In the genomic region with DNA sequence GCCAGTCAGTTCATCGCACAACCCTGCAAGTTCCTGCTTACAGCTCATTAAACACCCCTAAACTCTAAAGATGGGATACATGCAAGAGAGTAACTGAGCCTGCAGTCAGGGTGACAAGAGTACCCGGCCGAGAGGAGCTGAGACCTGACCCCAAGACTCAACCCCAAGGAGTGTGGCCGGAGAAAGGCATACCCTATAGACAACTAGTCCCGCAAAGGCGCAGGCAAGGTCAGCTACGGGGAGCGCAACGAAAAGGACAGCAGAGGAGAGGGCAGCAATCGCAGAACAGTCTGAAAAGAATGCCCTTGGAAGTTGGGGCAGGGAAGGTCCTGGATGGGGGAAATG, we compare ENCODE assay signal across 8 mouse cellular contexts. TPM values are rescaled to one million over a fixed set of nuclear protein-coding genes. Genes with fewer than 3 reads are reported as not detected.
DNase-seq lines count a peak whose midpoint lies in the region; TF ChIP-seq lines count a peak whose summit lies in the region.

No protein-coding gene starts in this region.

- TF ChIP-seq EP300 in heart, adult 2 months (IDR thresholded peaks at IDR 0.05; ENCODE audit: insufficient read depth, low read depth, low read length) = no peak

- no peak; the same call in 1 of the 2 replicates for TF ChIP-seq POLR2A in heart, adult 2 months (IDR thresholded peaks at IDR 0.05; ENCODE audit: insufficient read depth, low read depth, low read length)
- no peak for TF ChIP-seq POLR2A in brain, embryonic 14.5 days (IDR thresholded peaks at IDR 0.05; ENCODE audit: borderline replicate concordance, extremely low read depth, insufficient read depth, insufficient read length, poor library complexity, severe bottlenecking)

- peak overlapping the region; percentile 87 for H3K4me3 ChIP-seq in heart, adult 2 months
- peak overlapping the region; percentile 96 for H3K4me3 ChIP-seq in hindbrain, embryonic 10.5 days
- H3K4me3 ChIP-seq in megakaryocyte, embryonic 14.5 days (replicated peaks) = peak overlapping the region; percentile 97

- H3K27me3 ChIP-seq in heart, adult 2 months (ENCODE audit: control insufficient read depth, insufficient read depth, low read length) = no peaks in the 10 kb centered on the region
- H3K27me3 ChIP-seq in hindbrain, embryonic 10.5 days (ENCODE audit: insufficient read depth, poor library complexity, severe bottlenecking) = peaks cover 17% of the 10 kb centered on the region
- H3K27me3 ChIP-seq in megakaryocyte, embryonic 14.5 days (replicated peaks) = no peaks in the 10 kb centered on the region

- no peaks in the 10 kb centered on the region for H3K9me3 ChIP-seq in hindbrain, embryonic 10.5 days
- no peaks in the 10 kb centered on the region for H3K9me3 ChIP-seq in megakaryocyte, embryonic 14.5 days

- DNase-seq in heart, adult 2 months = no peak
- DNase-seq in heart, adult 11 months = no peak
- DNase-seq in 416B (ENCODE audit: low read depth) = peak; percentile 47
- DNase-seq in brain, embryonic 14.5 days (ENCODE audit: low read depth) = peak; percentile 54
- peak; percentile 55 for DNase-seq in hindbrain, embryonic 10.5 days (ENCODE audit: low spot score)
- no peak for DNase-seq in adrenal gland, adult 8-10 months
- DNase-seq in gastrocnemius, postnatal 14 days = no peak

- TF ChIP-seq CTCF in heart, adult 2 months (IDR thresholded peaks at IDR 0.05) = no peak
- TF ChIP-seq CTCF in brain, embryonic 14.5 days (IDR thresholded peaks at IDR 0.05; ENCODE audit: borderline replicate concordance, extremely low read depth, insufficient read depth, insufficient read length) = no peak

- WGBS in heart, adult 2 months = under 1% methylated on average over 10 of the region's 10 CpGs
- WGBS in hindbrain, embryonic 10.5 days = 0% methylated on average over 10 of the region's 10 CpGs

- H3K9ac ChIP-seq in heart, adult 2 months (ENCODE audit: low read depth, low read length) = peak overlapping the region; percentile 84

- H3K36me3 ChIP-seq in heart, adult 2 months (ENCODE audit: control insufficient read depth, insufficient read depth, low read length) = peaks cover 27% of the 10 kb centered on the region
- H3K36me3 ChIP-seq in hindbrain, embryonic 10.5 days = no peaks in the 10 kb centered on the region
- H3K36me3 ChIP-seq in megakaryocyte, embryonic 14.5 days (replicated peaks; ENCODE audit: low read length) = no peaks in the 10 kb centered on the region

- H3K27ac ChIP-seq in heart, adult 2 months = peak overlapping the region; percentile 94
- H3K27ac ChIP-seq in hindbrain, embryonic 10.5 days = peak overlapping the region; percentile 96

- peaks cover 21% of the 10 kb centered on the region for H3K4me1 ChIP-seq in heart, adult 2 months (ENCODE audit: control insufficient read depth, insufficient read depth, low read length)
- H3K4me1 ChIP-seq in hindbrain, embryonic 10.5 days (replicated peaks) = peaks cover 56% of the 10 kb centered on the region
- H3K4me1 ChIP-seq in megakaryocyte, embryonic 14.5 days = peaks cover 75% of the 10 kb centered on the region

- intact Hi-C loops in heart, adult 2 months (cut with DNase I) = loop anchor here (2.0 to 5.0 kb wide), 3 partner anchors 84 to 329 kb away; no protein-coding TSS in a partner anchor
- intact Hi-C loops in gastrocnemius, postnatal 14 days (cut with DNase I; ENCODE audit: low total_unique reads) = no loop called here

- H3K79me2 ChIP-seq in heart, adult 2 months (replicated peaks; ENCODE audit: control insufficient read depth, insufficient read depth, low read length) = peaks cover 6% of the 10 kb centered on the region

RNA-seq across cellular contexts. Expression of gene Rapgef2, which starts 0.3 kb away (rescaled TPM):
- 10 to 100 TPM; 31.7 to 36.2 TPM for total RNA-seq in heart, adult 2 months (2021)
- 10.6 and 15.4 TPM in 2 replicates for polyA plus RNA-seq in heart, adult 2 months (2012; rRNA removed)
- 17.8 and 24.0 TPM in 2 replicates for polyA plus RNA-seq in brain, embryonic 14.5 days (2012; rRNA removed)
- polyA plus RNA-seq in hindbrain, embryonic 10.5 days (2016; fragmentation: Nextera tagmentation; extraction: Ambion mirVana) = 4.8 and 5.2 TPM in 2 replicates
- 0.81 and 1.5 TPM in 2 replicates for polyA plus RNA-seq in megakaryocyte, embryonic 14.5 days (2012; ENCODE audit: insufficient read depth, low replicate concordance)
- total RNA-seq in adrenal gland, adult 8-10 months (2022) = 10 to 100 TPM; 21.3 to 32.2 (median 26.2) TPM
- 10 to 100 TPM; 20.5 to 21.0 TPM for total RNA-seq in gastrocnemius, postnatal 14 days (2021)

RNA-seq across cellular contexts. Expression of gene Gm17359, which starts 50.5 kb away (rescaled TPM):
- not detected for total RNA-seq in heart, adult 2 months (2021)
- 0.14 and 0.15 TPM in 2 replicates for polyA plus RNA-seq in heart, adult 2 months (2012; rRNA removed)
- 0.04 TPM in 1 of 2 replicates, not detected in the other for polyA plus RNA-seq in brain, embryonic 14.5 days (2012; rRNA removed)
- polyA plus RNA-seq in hindbrain, embryonic 10.5 days (2016; fragmentation: Nextera tagmentation; extraction: Ambion mirVana) = 0.12 TPM in 1 of 2 replicates, not detected in the other
- polyA plus RNA-seq in megakaryocyte, embryonic 14.5 days (2012; ENCODE audit: insufficient read depth, low replicate concordance) = not detected in 2 replicates
- total RNA-seq in adrenal gland, adult 8-10 months (2022) = not detected
- not detected for total RNA-seq in gastrocnemius, postnatal 14 days (2021)

Comparison
In these comparisons a context has a peak if more than half of its experiments do, and no peak if none do; other contexts are left out.
1. DNase-seq: peak in 416B (single experiment), brain, embryonic 14.5 days (single experiment) and hindbrain, embryonic 10.5 days (single experiment); none in heart, adult 2 months (0 of 2), heart, adult 11 months (single experiment), adrenal gland, adult 8-10 months (single experiment) and gastrocnemius, postnatal 14 days (single experiment).
2. Peak in every context shown above with its lines, with median percentiles within 50 percentile points of each other: H3K4me3 ChIP-seq.